Mouse (Mus musculus) frontal cortex, adult 2 months (tissue): ENCODE results near the gene Gm1113. TPM values are rescaled to one million over a fixed set of nuclear protein-coding genes. Genes with fewer than 3 reads are reported as not detected.
A peak's percentile ranks its signal among the peaks of the same experiment; 100 is the strongest.

ENCODE experiments used
- DNase-seq, 2 experiments: peaks; one replicate each; pipeline ENCODE4 v3.0.0; 2022; ENCODE audit warnings: low spot score in 1 of 2; ENCODE audit errors: extremely low spot score in 1 of 2
- polyA plus RNA-seq: library from polyadenylated mRNA; depleted of rRNA; stranded (reverse); fragments of >200 nt; gene quantifications from 2 replicates; pipeline ENCODE4 v1.2.3, GENCODE M21; 2012

Gm1113 gene
- polyA plus RNA-seq, 1 experiment, result not detected

DNA sequence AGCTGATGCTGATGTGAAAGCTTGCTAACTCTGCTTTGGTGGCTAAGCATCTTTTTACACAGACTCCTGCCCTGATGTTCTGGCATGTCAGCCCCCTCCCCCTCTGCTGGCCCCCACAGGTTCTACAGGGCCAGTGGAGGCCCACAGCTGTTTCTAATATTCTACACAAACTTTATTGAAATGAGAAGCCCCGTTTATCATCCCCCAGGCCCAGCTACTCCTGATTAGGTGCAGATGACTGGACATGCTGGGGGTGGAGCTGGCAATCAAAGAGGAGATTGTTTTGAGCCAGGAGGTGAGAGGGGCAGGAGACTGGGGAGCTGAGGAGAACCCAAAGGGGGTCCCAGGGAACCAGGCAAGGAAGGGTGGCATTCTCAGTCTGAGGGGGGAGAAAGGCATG is 11.7 kb upstream of the Gm1113 start:
- DNase-seq, result no peak

DNA sequence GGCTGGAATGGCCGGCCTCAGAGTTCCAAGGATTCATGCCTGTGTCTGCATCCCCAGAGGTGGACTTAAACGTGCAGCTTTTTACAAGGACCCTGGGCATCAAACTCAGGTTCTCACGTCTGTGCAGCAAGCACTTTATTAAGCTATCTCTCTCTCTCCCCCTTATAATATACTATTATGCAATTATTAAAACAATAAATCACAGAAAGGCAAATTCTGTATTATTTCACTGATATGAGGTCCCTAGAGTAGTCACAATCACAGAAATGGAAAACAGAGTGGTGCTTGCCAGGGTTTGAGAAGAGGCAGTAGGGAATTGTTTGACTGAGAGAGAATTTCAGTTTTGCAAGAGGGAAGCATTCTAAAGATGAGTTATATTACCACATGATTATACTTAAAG is 11.1 kb upstream of the Gm1113 start:
- DNase-seq, result no peak

DNA sequence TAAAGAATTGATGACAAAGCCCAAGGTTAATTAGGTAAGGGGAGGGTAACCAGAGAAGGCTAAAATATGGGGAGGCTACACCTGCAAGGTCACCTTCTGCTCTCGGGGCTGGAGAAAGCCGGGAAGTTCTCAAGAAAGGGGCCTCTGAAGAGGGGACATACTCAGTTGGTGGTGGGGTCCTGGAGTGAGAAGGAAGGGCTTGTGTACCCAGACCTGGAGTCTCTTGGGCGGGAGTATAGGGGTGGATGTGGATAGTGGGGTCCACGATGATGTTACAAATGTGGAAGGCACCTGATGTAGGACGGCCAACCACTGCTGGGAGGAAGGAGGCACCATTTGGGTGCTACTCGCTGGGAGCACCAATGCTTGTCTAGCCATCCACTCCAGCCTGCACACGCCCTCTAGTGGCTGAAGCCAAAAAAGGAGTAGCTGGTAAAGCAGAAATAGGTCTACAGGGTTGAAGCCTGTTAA is 5.9 kb upstream of the Gm1113 start:
- DNase-seq, result peak; percentile 61 to 89

DNA sequence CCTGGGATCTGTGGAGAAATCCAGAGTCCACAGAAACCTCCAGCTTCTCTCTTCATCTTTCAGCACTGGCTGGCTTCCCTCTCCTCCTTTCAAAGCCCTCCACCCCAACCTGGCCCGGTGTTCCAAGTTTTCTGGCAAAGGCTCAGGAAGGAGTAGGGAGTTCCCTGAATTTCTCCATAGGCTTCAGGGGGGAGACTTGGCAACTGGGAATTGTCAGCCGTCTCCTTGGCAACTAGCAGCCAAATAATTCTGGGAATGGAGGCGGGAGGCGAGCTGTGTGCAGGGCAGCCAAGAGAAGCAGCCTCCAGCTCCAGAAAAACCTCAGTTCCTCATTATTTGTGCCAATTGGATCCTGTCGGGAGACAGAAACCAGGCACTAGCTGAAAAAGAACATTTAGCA is 5.5 kb upstream of the Gm1113 start:
- peak; percentile 60 to 75 for DNase-seq

DNA sequence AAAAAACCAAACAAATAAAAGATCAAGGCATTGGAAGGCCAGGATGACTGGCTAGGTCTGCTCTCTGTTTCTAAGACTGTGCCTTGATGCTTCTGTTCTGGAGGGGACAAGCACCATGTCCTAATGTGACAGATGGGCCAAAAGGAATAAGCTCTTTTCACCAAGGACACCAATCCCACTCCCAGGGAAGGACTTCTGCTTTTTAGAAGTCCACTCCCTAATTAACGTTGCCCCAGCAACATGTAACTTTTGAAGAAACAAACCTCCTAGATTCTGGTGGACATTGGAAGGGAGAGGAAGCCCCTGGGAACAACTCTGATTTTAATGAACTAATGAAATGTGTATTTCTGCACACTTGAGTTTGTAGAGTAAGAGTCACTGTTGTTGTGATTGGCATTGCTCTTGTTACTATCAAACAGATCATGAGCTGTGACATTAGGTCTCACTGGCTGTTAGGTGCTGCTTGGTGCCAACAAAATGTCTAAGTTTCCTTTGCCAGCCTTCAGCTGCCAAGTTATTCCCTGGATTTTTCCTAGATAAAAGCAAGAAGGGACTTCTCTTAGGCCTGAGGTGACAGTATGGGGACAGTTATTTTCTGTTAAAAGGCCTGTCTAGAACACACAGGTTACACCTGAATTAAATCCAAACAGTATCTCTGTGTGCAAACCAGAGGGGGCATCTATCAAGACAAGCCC is 4.9 kb upstream of the Gm1113 start:
- no peak for DNase-seq

DNA sequence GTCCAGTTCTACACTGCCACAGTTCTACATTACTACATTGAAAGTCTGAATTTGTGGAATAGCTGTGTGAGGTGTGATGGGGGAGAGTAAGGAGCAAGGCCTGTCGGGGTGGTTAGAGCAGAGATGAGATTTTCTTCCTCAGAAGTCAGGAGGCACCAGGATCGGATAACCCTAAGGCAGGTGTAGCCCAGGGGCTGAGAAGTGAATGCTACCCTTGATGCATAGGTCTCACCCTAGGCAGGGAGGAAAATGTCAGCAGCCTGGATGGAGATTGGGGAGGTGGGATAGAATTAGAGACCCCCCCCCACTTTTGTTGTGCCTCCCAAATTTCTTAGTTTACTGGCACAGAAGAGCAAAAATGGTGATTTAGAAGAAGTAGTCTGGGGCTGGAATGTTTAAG is 4.2 kb upstream of the Gm1113 start:
- no peak for DNase-seq

DNA sequence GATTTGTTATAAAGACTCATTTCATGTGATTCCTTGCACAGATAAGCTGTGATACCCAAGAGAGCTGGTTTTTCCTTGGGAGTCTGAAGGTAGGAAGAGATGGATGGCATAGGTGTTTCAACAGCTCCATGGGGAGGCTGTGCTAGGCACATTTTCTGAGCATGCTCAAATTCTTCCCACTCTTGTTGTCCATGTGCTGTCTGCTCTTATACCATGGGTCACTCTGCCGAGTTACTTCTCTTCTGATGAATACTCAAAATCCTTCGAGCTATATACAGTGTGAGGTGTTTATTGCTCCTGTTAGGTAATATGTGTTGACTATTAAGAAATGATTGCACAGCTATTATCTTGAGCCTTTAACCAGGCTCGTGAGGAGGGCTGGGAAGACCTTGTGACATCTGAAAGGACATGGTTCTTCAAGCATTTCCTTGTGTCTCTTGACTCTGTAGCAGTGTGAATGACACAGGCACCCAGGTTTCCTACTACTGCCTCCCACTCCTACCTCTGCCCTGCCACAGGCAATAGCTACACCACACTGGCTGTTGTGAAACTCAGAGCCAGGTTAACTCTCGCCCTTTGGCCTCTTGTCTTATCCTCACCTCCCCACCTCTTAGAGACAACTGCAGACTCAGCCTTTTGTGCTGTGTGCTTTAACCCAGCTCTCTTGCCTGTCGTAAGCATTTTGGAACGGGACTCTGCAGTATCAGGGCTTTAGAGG is 2.7 kb upstream of the Gm1113 start:
- DNase-seq, result no peak

DNA sequence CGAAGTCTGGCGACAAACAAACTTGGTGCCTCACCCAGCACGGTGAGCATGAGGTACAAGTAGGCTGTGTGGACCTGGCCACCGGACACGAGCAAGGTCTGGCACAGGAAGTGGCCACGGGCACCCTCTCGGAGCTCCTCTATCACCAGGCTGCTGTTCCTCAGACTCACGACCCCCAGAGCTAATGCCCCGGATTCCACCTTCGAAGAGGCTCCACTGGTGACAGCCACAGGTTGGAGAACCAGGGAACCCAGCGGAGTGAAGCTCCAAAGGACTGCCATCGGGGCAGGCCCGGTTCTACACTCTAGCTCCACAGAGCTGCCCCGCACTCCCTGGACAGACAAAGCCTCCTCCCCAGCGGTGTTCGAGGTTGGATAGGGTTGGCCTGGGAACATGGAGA is 1.4 kb downstream of the Gm1113 start:
- no peak for DNase-seq

DNA sequence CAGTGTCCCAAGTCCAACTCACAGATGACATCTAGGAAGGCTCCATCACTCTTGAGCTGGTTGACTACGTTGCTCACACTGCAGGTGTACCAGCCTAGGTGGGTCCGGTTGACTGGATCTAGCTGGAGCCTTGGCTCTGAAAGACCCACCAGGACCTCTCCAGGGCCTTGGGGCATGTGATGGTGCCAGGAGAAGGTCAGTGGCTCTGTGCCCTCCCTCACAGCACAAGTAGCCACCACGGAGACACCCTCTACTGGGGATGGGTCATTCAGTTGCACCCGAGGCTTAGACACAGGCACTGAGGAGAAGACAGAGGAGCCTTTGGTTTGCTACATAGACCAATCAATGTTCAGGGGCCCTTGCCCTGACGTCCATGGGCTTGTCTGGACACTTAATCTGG is 1.9 kb downstream of the Gm1113 start:
- DNase-seq, result no peak

DNA sequence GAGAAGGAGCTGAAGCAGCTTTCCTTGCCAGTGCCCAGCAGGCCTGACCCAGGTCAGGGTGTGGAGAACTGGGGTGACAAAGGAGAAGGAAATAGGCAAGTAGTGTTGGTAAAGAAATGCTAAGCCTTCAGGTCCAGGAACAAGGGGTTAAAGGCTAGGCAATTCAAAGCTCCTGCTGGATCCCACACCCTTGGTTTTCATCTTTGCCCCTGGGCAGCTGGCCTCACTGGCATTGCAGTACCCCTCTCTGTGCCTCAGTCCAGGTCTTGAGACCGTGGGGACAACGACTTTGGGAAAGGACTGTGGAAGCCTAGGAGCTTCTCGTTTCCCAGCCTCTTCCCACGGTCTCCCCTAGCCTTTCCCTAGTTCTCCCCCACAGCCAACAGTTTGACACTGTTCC is 4.2 kb downstream of the Gm1113 start:
- DNase-seq, result no peak

DNA sequence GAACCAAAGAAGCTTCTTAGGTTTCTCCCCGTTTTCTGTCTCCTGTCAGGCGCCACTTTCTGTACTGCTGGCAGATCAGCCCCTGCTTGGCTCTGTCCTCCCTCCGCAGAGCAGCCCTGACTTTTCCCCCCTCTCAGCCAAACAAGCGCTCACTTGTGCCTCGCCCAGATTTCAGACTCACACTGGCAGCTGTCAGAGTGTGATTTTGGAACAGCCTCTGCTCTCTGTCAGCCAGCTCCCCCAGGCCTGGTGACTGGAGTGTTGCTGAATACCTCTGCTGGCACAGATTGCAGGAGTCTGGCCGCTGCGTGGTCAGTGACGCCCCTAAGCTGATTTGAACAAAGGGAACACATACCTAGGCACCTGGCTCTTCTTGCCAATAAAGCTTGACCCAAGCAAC is 9.8 kb downstream of the Gm1113 start:
- peak in 1 of 2 experiments; percentile 45 for DNase-seq

DNA sequence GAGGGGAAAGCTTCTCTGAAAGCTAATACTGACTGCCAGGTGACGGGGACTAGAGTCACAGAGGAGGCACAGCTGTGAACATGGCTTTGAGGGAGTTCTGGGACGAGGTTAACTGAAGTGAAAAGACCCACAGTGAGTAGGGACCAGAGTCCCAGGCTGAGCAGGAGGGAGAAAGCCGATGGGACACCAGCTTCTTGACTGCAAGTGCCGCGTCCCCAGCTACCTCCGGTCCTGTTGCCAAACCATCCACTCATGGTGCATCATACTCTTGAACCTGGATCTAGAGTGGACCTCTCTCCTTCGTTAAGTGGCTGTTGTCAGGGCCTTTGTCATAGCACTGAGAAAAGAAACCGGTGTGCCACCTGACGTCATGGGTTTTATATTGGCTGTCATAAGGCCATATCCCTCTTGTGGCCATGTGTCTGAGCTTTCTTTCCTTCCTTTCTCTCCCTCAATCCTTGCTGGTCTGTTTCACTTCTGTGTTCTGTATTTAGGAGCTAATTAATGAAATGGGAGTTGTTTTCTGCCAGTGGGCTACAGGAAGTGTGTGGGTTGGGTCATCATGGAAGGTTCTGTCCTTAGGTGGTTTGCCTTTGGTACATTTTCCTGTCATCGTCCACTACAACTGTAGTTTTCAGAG is 15.6 kb downstream of the Gm1113 start:
- no peak for DNase-seq

DNA sequence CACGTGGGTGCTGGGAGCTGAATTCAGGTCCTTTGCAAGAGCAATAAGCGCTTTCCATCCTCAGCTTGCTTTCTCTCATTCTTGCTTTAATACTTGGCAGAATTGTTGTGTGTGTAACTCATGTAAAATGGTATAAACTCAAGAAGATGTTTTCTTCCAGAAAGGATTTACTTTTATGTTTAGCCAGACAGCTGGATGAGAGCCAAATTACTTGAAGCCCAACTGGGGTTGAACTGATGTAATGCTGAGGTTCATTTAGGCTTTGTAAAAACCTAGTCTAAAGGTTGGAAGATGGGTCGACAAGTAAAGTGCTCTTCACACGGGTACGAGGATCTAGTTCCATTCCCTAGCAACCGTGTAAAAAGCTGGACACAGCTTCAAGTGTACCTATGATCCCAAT is 18.1 kb downstream of the Gm1113 start:
- no peak for DNase-seq

DNA sequence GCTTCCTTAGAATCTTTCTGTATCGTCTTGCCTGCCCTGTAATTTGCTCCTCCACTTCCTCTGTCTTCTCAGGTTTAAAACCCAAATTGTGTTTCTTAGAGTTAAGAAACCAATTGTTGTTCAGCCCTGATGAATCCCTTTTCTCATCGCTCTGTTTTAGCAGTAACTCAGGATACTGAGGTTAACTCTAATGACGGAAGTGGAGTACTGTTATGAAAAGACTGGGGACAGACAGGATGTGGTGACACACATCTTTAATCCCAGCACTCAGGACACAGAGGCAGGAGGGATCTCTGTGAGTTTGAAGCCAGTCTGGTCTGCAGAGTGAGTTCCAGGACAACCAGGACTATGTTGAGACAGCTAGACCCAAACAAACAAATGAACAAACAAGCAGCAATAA is 22.6 kb downstream of the Gm1113 start:
- DNase-seq, result no peak

DNA sequence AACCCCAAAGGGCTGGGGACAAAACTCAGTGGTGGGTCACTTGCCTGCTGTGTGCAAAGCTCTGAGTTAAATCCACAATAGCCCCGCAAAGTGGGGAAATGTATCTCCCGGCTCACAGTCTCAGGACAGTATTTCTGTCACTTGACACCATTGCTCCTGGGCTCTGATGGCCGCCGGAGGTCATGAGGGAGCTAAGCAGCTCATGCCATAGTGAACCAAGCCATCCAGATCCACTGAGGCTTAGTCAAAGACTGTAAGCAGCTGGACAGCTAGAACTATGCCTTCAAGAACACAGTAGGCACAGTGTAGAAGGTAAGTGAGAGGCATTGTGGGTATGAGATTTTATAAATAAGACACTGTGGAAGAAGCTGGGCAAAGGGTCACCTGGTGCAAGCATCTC is 23.1 kb downstream of the Gm1113 start:
- no peak for DNase-seq

DNA sequence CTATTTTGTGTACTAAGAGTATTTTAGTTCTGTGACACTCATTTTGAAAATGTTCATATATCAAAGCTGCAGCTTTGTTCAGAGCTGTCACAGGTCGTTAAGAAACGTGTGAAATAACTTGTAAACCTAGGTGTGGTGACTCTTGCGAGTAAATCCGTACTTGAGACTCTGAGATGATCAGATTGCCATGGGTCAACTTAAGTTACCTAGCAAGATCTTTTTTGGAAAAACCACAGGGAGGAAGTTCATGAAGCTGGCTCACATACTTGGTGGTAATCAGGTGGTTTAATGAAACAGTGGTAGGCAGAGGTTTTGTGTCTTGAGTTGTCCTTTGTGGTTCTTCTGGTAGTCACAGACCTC is 24.4 kb downstream of the Gm1113 start:
- DNase-seq, result no peak

DNA sequence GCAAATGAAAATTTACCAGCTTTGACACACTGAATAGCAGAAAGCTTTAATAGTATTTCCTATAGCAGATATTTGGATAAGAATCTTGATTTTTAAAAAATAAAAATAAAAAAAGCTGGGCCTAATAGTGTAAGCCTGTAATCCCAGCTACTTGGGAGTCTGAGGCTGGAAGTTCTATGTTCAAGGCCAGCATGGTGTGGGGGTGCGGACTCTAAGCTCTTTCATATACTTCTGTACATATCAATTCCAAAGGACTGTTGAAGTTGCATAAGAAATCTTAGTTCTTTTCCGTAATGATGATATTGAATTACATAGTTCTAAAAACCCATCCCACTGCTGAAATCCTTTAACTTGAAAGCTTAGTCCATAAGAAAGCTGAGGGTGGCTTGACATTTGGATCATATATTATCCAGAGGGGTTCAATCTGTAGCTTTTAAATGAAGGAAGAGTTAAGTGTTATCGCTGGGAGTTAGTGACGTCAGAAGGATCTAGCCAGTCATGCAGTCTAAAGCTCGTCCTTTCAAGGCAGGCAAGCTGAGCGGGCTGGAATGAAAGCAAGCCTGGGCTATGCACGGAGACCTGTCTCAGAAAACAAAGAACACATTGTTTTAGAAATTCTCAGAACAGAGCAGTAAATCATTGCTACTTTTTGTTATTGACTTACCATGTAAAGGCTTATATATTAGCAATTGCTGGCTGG is 24.9 kb downstream of the Gm1113 start:
- DNase-seq, result no peak

DNA sequence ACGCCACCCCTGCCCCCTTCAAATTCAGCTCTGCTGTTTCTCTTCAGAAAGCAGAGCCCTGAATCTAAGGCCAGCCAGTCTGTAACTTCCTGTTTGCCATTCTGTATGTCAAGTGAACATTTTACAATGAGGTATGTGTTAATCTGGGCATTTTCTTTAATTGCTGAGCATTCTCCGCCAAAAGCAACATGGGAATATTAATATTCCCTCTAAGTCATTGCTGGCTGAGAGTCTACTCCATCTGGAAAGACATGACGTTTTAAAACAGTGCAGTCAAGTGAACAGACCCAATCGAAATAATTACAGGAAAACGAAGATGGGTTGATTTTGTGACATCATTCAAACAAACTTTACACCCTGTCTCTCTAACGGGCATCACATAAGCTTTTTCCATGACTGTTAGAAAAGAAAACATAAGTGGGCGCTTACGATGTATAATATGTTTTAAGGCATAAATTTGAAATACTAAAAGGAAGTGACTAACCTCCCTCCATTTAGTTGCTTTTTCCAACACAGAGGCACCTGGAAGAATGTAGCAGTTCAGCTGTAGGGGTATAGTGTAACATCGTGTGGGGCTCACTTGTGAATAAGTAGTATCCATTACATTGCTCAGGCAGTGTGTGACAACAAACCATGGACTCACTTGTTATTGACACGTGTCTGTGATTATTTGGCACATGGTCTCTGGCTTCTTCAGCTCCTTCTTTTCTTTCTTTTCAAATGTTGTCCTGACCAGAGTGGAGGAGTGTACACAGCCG is 26.8 kb downstream of the Gm1113 start:
- no peak for DNase-seq

DNA sequence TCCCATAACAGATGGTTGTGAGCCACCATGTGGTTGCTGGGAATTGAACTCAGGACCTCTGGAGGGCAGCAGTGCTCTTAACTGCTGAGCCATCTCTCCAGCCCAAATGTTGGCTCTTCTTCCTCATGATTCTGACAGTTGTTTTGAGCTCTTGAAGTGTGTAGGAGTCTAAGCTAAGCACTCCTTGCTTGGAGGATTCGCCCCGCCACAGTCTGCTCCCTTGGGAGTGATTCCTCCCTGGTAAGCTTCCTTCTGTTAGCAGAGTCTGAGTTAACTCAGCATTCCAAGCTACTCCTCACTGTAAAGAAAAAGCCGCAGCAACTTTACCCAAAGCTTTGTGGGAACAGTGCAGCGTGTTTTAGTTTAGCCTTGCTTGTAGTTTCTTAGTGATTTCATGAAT is 29.6 kb downstream of the Gm1113 start:
- peak; percentile 45 to 53 for DNase-seq

DNA sequence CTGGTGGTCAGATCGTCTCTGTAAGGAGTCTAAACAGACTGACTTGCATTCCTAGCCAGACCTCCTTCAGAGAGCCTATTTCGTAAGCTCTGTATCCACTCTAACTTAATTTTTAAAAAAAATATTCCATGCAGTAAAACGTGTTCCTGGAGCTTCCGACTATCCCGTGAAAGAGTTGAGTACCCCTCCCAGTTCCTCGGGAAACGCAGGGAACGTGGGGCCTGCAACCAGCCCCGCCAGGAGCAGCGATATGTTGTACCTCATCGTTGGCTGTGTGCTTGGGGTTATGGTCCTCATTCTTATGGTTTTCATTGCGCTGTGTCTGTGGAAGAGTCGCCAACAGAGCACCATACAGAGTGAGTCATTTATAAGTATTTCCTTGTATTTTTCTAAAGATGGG is 31.5 kb downstream of the Gm1113 start:
- DNase-seq, result no peak

DNA sequence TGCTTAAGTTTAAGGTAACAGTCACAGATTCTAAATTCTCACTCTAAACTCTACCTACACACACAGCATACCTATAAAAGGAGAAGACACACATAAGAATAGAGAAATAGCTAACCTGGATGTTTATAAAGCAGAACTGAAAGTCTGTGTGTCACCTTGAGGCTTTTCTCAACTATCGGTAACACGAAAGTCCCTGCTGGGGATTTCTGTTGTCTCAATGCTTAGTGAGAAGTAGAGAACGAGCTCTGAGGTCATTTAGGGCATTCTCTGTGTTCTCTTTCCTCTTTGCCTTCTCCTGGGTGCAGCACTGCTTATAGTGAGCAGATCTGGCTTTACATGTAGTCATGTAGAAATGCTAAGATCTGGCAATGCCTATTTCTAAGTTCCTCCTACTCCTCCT is 34.1 kb downstream of the Gm1113 start:
- no peak for DNase-seq
